Comparison of ENCODE assay signal across 8 mouse cellular contexts in the genomic region with DNA sequence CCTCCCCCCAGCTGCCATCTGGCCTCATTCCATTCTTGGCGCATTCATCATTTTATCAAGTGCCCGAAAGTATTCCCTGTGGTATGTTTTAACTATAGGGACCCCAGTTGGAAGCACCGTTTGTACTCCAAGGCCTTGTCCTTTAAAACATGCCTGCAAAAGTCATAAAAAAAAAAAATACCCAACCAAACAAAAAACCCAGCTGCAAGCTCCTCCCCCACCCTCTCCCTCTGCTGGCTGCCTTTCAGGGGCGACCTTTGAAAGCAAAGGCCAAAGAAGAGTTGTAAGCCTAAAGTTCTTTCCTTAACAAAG. TPM values are rescaled to one million over a fixed set of nuclear protein-coding genes. Genes with fewer than 3 reads are reported as not detected.
DNase-seq lines count a peak whose midpoint lies in the region; ATAC-seq and TF ChIP-seq lines count a peak whose summit lies in the region.

No protein-coding gene starts in this region.

- H3K36me3 ChIP-seq in CH12.LX (replicated peaks in 1 of 2; ENCODE audit: control insufficient read depth in 1 of 2, insufficient read depth in 1 of 2, low read length in 1 of 2) = peaks cover 0 to 26% of the 10 kb centered on the region in 2 experiments
- peaks cover 43% of the 10 kb centered on the region for H3K36me3 ChIP-seq in limb, embryonic 10.5 days
- no peaks in the 10 kb centered on the region for H3K36me3 ChIP-seq in midbrain, embryonic 16.5 days (ENCODE audit: control insufficient read depth, insufficient read depth, low read length)

- WGBS in limb, embryonic 10.5 days = 2% methylated on average over 4 of the region's 4 CpGs
- WGBS in midbrain, embryonic 16.5 days = 2% methylated on average over 3 of the region's 4 CpGs

- no peak for ATAC-seq in midbrain, embryonic 16.5 days
- ATAC-seq in activated CD4-positive, CD25-positive, alpha-beta regulatory T cell, adult 4 months = no peak

- no peak for TF ChIP-seq RAD21 in CH12.LX (IDR thresholded peaks at IDR 0.05; ENCODE audit: low read depth, low read length)

- H3K79me2 ChIP-seq in CH12.LX (replicated peaks; ENCODE audit: control insufficient read depth, extremely low read depth, insufficient read depth, poor library complexity, severe bottlenecking) = no peaks in the 10 kb centered on the region

- intact Hi-C loops in heart, postnatal 10 days (cut with DNase I) = loop anchor here (2.0 to 10.0 kb wide), 5 partner anchors 49 to 511 kb away; no protein-coding TSS in a partner anchor

- H3K9me3 ChIP-seq in CH12.LX (replicated peaks; ENCODE audit: low read length) = no peaks in the 10 kb centered on the region
- no peaks in the 10 kb centered on the region for H3K9me3 ChIP-seq in limb, embryonic 10.5 days (replicated peaks)
- no peaks in the 10 kb centered on the region for H3K9me3 ChIP-seq in midbrain, embryonic 16.5 days (replicated peaks; ENCODE audit: control insufficient read depth, low read length, poor library complexity, severe bottlenecking)

- no peak for TF ChIP-seq EP300 in CH12.LX (IDR thresholded peaks at IDR 0.05; ENCODE audit: low read length)

- dilution Hi-C loops in CH12.LX (cut with MboI; ENCODE audit: extremely low pct_ligation_motif_present, extremely low pct_unique_long_range_greater_than_20kb, low sequenced_read_pairs) = no loop called here

- no peak for TF ChIP-seq POLR2A in CH12.LX (IDR thresholded peaks at IDR 0.05; ENCODE audit: low read depth, low read length)

- DNase-seq in CH12.LX (ENCODE audit: extremely low read depth) = peak; percentile 10
- peak; percentile 42 for DNase-seq in adrenal gland, postnatal 25 days
- DNase-seq in heart, postnatal 10 days = peak; percentile 60 to 63
- DNase-seq in limb, embryonic 10.5 days (ENCODE audit: low spot score) = no peak
- no peak for DNase-seq in layer of hippocampus, adult 11-12 months (ENCODE audit: low spot score)
- DNase-seq in layer of hippocampus, postnatal 14 days (ENCODE audit: low spot score in 2 of 2) = no peak

- no peak overlapping the region for H3K27ac ChIP-seq in CH12.LX (ENCODE audit: insufficient read depth, low read depth)
- H3K27ac ChIP-seq in limb, embryonic 10.5 days = peak overlapping the region; percentile 96
- H3K27ac ChIP-seq in midbrain, embryonic 16.5 days (ENCODE audit: low read length) = no peak overlapping the region

- H3K4me3 ChIP-seq in CH12.LX (replicated peaks in 1 of 3; ENCODE audit: low read depth in 2 of 3, low read length in 2 of 3, poor library complexity in 1 of 3) = no peak overlapping the region
- peak overlapping the region; percentile 88 for H3K4me3 ChIP-seq in limb, embryonic 10.5 days
- peak overlapping the region; percentile 77; the same call in 1 of the 2 replicates for H3K4me3 ChIP-seq in midbrain, embryonic 16.5 days (ENCODE audit: low read depth, low read length)

- no peaks in the 10 kb centered on the region for H3K27me3 ChIP-seq in CH12.LX (replicated peaks)
- H3K27me3 ChIP-seq in limb, embryonic 10.5 days (ENCODE audit: low read depth, poor library complexity, severe bottlenecking) = 0 out of 2 replicates have a peak, but pooled peaks cover under 1% of the 10 kb centered on the region
- 0 out of 2 replicates have a peak, but pooled peaks cover 4% of the 10 kb centered on the region for H3K27me3 ChIP-seq in midbrain, embryonic 16.5 days (ENCODE audit: control insufficient read depth, insufficient read depth, low read depth, low read length)

- no peak for TF ChIP-seq CTCF in CH12.LX (conservative IDR thresholded peaks at IDR 0.05 in 1 of 2, IDR thresholded peaks at IDR 0.05 in 1 of 2; ENCODE audit: low read depth in 2 of 2, low read length in 2 of 2)

- peaks cover 12 to 63% of the 10 kb centered on the region in 2 experiments for H3K4me1 ChIP-seq in CH12.LX (ENCODE audit: control insufficient read depth in 1 of 2, insufficient read depth in 2 of 2)
- H3K4me1 ChIP-seq in limb, embryonic 10.5 days = peaks cover 80% of the 10 kb centered on the region
- H3K4me1 ChIP-seq in midbrain, embryonic 16.5 days (ENCODE audit: control insufficient read depth, insufficient read depth, low read length) = peaks cover 23% of the 10 kb centered on the region

- in situ Hi-C loops in CH12.LX (cut with MboI; ENCODE audit: low pct_ligation_motif_present, low pct_unique_long_range_greater_than_20kb, low sequenced_read_pairs) = no loop called here

- no peak overlapping the region for H3K9ac ChIP-seq in CH12.LX (ENCODE audit: insufficient read depth, low read depth)
- H3K9ac ChIP-seq in midbrain, embryonic 16.5 days (ENCODE audit: low read depth, low read length) = no peak overlapping the region

- no peak overlapping the region for H3K4me2 ChIP-seq in CH12.LX (ENCODE audit: insufficient read depth, low read depth, poor library complexity, severe bottlenecking)
- H3K4me2 ChIP-seq in midbrain, embryonic 16.5 days (ENCODE audit: low read length) = peak overlapping the region; percentile 96

TF ChIP-seq in CH12.LX, 34 proteins besides CTCF, POLR2A, EP300 and RAD21:
- TF ChIP-seq GABPA (IDR thresholded peaks at IDR 0.05; ENCODE audit: insufficient replicate concordance, low read depth, low read length) (no peak), ZNF384 (IDR thresholded peaks at IDR 0.05; ENCODE audit: low read depth, low read length) (peak; percentile 41)

RNA-seq across cellular contexts. Expression of a gene that starts 1.2 kb away (rescaled TPM):
- total RNA-seq in CH12.LX (2012; rRNA removed) (0.21 and 0.25 TPM in 2 replicates), CH12.LX (2014; rRNA removed) (0.34 and 0.60 TPM in 2 replicates)
- 2.7 and 2.9 TPM in 2 replicates for polyA plus RNA-seq in CH12.LX (2012; ENCODE audit: insufficient read length, low read depth)
- 14.7 and 20.1 TPM in 2 replicates for total RNA-seq in adrenal gland, postnatal 25 days (2021)
- total RNA-seq in heart, postnatal 10 days (2021) = 10 to 100 TPM; 46.0 to 59.9 TPM
- polyA plus RNA-seq in limb, embryonic 10.5 days (2016; fragmentation: Nextera tagmentation; extraction: Ambion mirVana) = 40.7 and 91.2 TPM in 2 replicates
- polyA plus RNA-seq in midbrain, embryonic 16.5 days (2015; fragmentation: Nextera tagmentation; extraction: Ambion mirVana) = 11.3 and 12.4 TPM in 2 replicates
- 1 to 10 TPM; 2.7 to 4.0 TPM for polyA plus RNA-seq in activated CD4-positive, CD25-positive, alpha-beta regulatory T cell, adult 4 months (2017; shearing (Covaris generic))
- 10 to 100 TPM; 62.7 to 66.1 TPM for total RNA-seq in layer of hippocampus, postnatal 14 days (2021)

Comparison
In these comparisons a context has a peak if more than half of its experiments do, and no peak if none do; other contexts are left out.
1. DNase-seq: peak in CH12.LX (single experiment), adrenal gland, postnatal 25 days (single experiment) and heart, postnatal 10 days (2 of 2); none in limb, embryonic 10.5 days (single experiment), layer of hippocampus, adult 11-12 months (single experiment) and layer of hippocampus, postnatal 14 days (0 of 2).
2. H3K4me3 ChIP-seq: peak in limb, embryonic 10.5 days (single experiment) and midbrain, embryonic 16.5 days (single experiment); none in CH12.LX (0 of 3).